Mouse (Mus musculus) B cell, adult (primary cell): Measurements from ENCODE around the gene Tmem229b. TPM values are rescaled to one million over a fixed set of nuclear protein-coding genes. Genes with fewer than 3 reads are reported as not detected.

Source experiments
- total RNA-seq: library from RNA; stranded (reverse); gene quantifications from 4 replicates; pipeline ENCODE4 v1.2.4, GENCODE M21; 2023; ENCODE audit not compliant: inconsistent age

The Tmem229b gene
- 44.7 to 50.8 TPM (median 46.7 TPM) in 4 replicates for total RNA-seq

GRCm38 (mm10) chr12:79007126-79007753, at the start of gene Tmem229b:
Gene Tmem229b (minus strand): TSS chr12:79007627.

GRCm38 (mm10) chr12:79028911-79029861, 21.8 kb upstream of the Tmem229b start, which contains the start of gene Plekhh1:
Gene Plekhh1 (plus strand): TSS chr12:79029163.

Other genes with a start within 250 kb of the Tmem229b start
- 95.1 to 103 TPM (median 102 TPM) in 4 replicates for gene Atp6v1d, start 146.0 kb downstream of the Tmem229b start, total RNA-seq
- 52.3 to 81.5 TPM (median 57.7 TPM) in 4 replicates for gene Eif2s1, start 145.8 kb downstream of the Tmem229b start, total RNA-seq
- gene Plek2, start 100.7 kb downstream of the Tmem229b start, total RNA-seq, result not detected in 4 replicates
- gene Plekhh1, start 21.5 kb upstream of the Tmem229b start, total RNA-seq, result 0.51 to 0.81 TPM (median 0.59 TPM) in 4 replicates
- 4.8 to 6.4 TPM (median 5.4 TPM) in 4 replicates for gene Pigh, start 82.0 kb upstream of the Tmem229b start, total RNA-seq
- gene Arg2, start 123.2 kb upstream of the Tmem229b start, total RNA-seq, result not detected in 4 replicates
- gene Vti1b, start 165.0 kb upstream of the Tmem229b start, total RNA-seq, result 74.4 to 82.2 TPM (median 75.1 TPM) in 4 replicates
- 15.4 to 18.1 TPM (median 16.3 TPM) in 4 replicates for gene Rdh11, start 184.7 kb upstream of the Tmem229b start, total RNA-seq
- 13.3 to 18.7 TPM (median 15.5 TPM) in 4 replicates for gene Rdh12, start 201.3 kb upstream of the Tmem229b start, total RNA-seq